Mouse (Mus musculus) myocyte (in vitro differentiated cells): Measurements from ENCODE around the gene Ern1. TPM values are rescaled to one million over a fixed set of nuclear protein-coding genes. Genes with fewer than 3 reads are reported as not detected.

Source experiments
- H3K27me3 ChIP-seq: one replicate; pipeline ENCODE4 v1.6.1; 2011; ENCODE audit not compliant: control insufficient read depth, insufficient read depth, insufficient read length
- H3K36me3 ChIP-seq: one replicate; pipeline ENCODE4 v1.6.1; 2011; ENCODE audit not compliant: control insufficient read depth, insufficient read depth
- H3K4me2 ChIP-seq: one replicate; pipeline ENCODE4 v1.6.1; 2011; ENCODE audit warnings: low read depth, control low read depth
- H3K4me3 ChIP-seq: one replicate; pipeline ENCODE4 v1.5.1; 2011; ENCODE audit warnings: mild to moderate bottlenecking, control low read depth, moderate library complexity
- H3K79me2 ChIP-seq: one replicate; pipeline ENCODE4 v1.6.1; 2011; ENCODE audit not compliant: control insufficient read depth, insufficient read depth
- H3ac ChIP-seq: one replicate; pipeline ENCODE4 v1.6.1; 2011; ENCODE audit not compliant: control insufficient read depth, insufficient read length
- CEBPB ChIP-seq: IDR thresholded peaks from 2 replicates; pipeline ENCODE4 v1.6.1; 2011; ENCODE audit warnings: mild to moderate bottlenecking, moderate library complexity; ENCODE audit not compliant: poor library complexity, insufficient read depth, severe bottlenecking
- E2F4 ChIP-seq: IDR thresholded peaks from one replicate; pipeline ENCODE4 v1.6.1; 2011; ENCODE audit warnings: mild to moderate bottlenecking, control low read depth, moderate library complexity; ENCODE audit not compliant: insufficient read depth
- MAX ChIP-seq: IDR thresholded peaks from one replicate; pipeline ENCODE4 v1.6.1; 2011; ENCODE audit warnings: low read depth, mild to moderate bottlenecking, control low read depth
- MYOD1 ChIP-seq, 3 experiments: IDR thresholded peaks; one replicate each; pipeline ENCODE4 v1.6.1; 2011; ENCODE audit warnings: control low read depth in 2 of 3, low read depth in 2 of 3, mild to moderate bottlenecking in 2 of 3, moderate library complexity in 1 of 3; ENCODE audit not compliant: insufficient read length in 2 of 3, control insufficient read depth in 1 of 3
- MYOG ChIP-seq, 3 experiments: IDR thresholded peaks; one replicate each; pipeline ENCODE4 v1.6.1; 2011; ENCODE audit warnings: control low read depth in 2 of 3, low read depth in 2 of 3, mild to moderate bottlenecking in 2 of 3; ENCODE audit not compliant: insufficient read length in 2 of 3, control insufficient read depth in 1 of 3, insufficient read depth in 1 of 3
- POLR2A ChIP-seq: IDR thresholded peaks from one replicate; pipeline ENCODE4 v1.6.1; 2011; ENCODE audit warnings: low read depth, mild to moderate bottlenecking, control low read depth, moderate library complexity; ENCODE audit not compliant: insufficient read length
- POLR2AphosphoS2 ChIP-seq: IDR thresholded peaks from one replicate; pipeline ENCODE4 v1.6.1; 2011; ENCODE audit warnings: low read depth, control low read depth; ENCODE audit not compliant: insufficient read length
- REST ChIP-seq: IDR thresholded peaks from one replicate; pipeline ENCODE4 v1.6.1; 2011; ENCODE audit warnings: mild to moderate bottlenecking, control low read depth, moderate library complexity; ENCODE audit not compliant: insufficient read depth, insufficient read length
- SRF ChIP-seq: IDR thresholded peaks from one replicate; pipeline ENCODE4 v1.6.1; 2011; ENCODE audit warnings: low read depth; ENCODE audit not compliant: control insufficient read depth, insufficient read length
- TCF12 ChIP-seq: IDR thresholded peaks from one replicate; pipeline ENCODE4 v1.6.1; 2011; ENCODE audit warnings: mild to moderate bottlenecking, control low read depth; ENCODE audit not compliant: poor library complexity, insufficient read depth, severe bottlenecking
- TCF3 ChIP-seq: IDR thresholded peaks from one replicate; pipeline ENCODE4 v1.6.1; 2011; ENCODE audit warnings: low read depth, control low read depth; ENCODE audit not compliant: insufficient read length
- USF1 ChIP-seq: IDR thresholded peaks from one replicate; pipeline ENCODE4 v1.6.1; 2011; ENCODE audit warnings: low read depth, mild to moderate bottlenecking, control low read depth, moderate library complexity
- polyA plus RNA-seq: library from polyadenylated mRNA; unstranded; fragments of >200 nt; fragmentation: generic; extraction: Trizol; gene quantifications from one replicate; pipeline ENCODE4 v1.2.1, GENCODE M21; 2012; ENCODE audit warnings: missing spikeins

The Ern1 gene
- polyA plus RNA-seq, 1 experiment: 20.4 TPM

GRCm38 (mm10) chr11:106504129-106504528, 16.5 kb upstream of the Ern1 start:
- no peak overlapping the region for H3K4me2 ChIP-seq
- TF ChIP-seq TCF3 (no peak), MAX (no peak), REST (no peak), POLR2A (no peak), POLR2AphosphoS2 (no peak), TCF12 (no peak), USF1 (no peak), SRF (no peak), MYOD1 (IDR thresholded peaks at IDR 0.05; ENCODE audit: control insufficient read depth in 1 of 3, insufficient read length in 2 of 3, low read depth in 2 of 3) (no peak), MYOG (IDR thresholded peaks at IDR 0.05; ENCODE audit: control insufficient read depth in 1 of 3, insufficient read depth in 1 of 3, insufficient read length in 2 of 3, low read depth in 2 of 3) (no peak), E2F4 (no peak), CEBPB (no peak)
- H3K79me2 ChIP-seq: no peaks in the 10 kb centered on the region
- no peaks in the 10 kb centered on the region for H3K27me3 ChIP-seq
- peaks cover 3% of the 10 kb centered on the region for H3K36me3 ChIP-seq
- H3ac ChIP-seq: no peak overlapping the region
- no peak overlapping the region for H3K4me3 ChIP-seq

GRCm38 (mm10) chr11:106503425-106503717, 15.7 kb upstream of the Ern1 start:
- Histone ChIP-seq H3ac (no peak overlapping the region), H3K79me2 (no peaks in the 10 kb centered on the region), H3K4me3 (no peak overlapping the region), H3K4me2 (no peak overlapping the region), H3K36me3 (no peaks in the 10 kb centered on the region), H3K27me3 (no peaks in the 10 kb centered on the region)
- TF ChIP-seq POLR2AphosphoS2 (peak; percentile 70), MYOD1 (IDR thresholded peaks at IDR 0.05; ENCODE audit: control insufficient read depth in 1 of 3, insufficient read length in 2 of 3, low read depth in 2 of 3) (no peak), MYOG (IDR thresholded peaks at IDR 0.05; ENCODE audit: control insufficient read depth in 1 of 3, insufficient read depth in 1 of 3, insufficient read length in 2 of 3, low read depth in 2 of 3) (no peak)

- Histone ChIP-seq H3K36me3 (no peaks in the 10 kb centered on the region), H3ac (no peak overlapping the region), H3K4me3 (no peak overlapping the region), H3K27me3 (no peaks in the 10 kb centered on the region), H3K4me2 (no peak overlapping the region), H3K79me2 (no peaks in the 10 kb centered on the region)
- TF ChIP-seq POLR2AphosphoS2 (peak; percentile 90), MYOG (IDR thresholded peaks at IDR 0.05; ENCODE audit: control insufficient read depth in 1 of 3, insufficient read depth in 1 of 3, insufficient read length in 2 of 3, low read depth in 2 of 3) (no peak), POLR2A (peak; percentile 39)
These were observed 15.2 kb upstream of the Ern1 start for GRCm38 (mm10) chr11:106502631-106503424.

- Histone ChIP-seq H3K79me2 (no peaks in the 10 kb centered on the region), H3K4me2 (peak overlapping the region; percentile 69), H3ac (no peak overlapping the region), H3K27me3 (no peaks in the 10 kb centered on the region), H3K36me3 (no peaks in the 10 kb centered on the region), H3K4me3 (peak overlapping the region; percentile 88)
- TF ChIP-seq SRF: no peak
- no peak for TF ChIP-seq E2F4
- TF ChIP-seq CEBPB: no peak
- no peak for TF ChIP-seq POLR2AphosphoS2
- TF ChIP-seq TCF12: no peak
- TF ChIP-seq USF1: no peak
- no peak for TF ChIP-seq MYOD1 (IDR thresholded peaks at IDR 0.05; ENCODE audit: control insufficient read depth in 1 of 3, insufficient read length in 2 of 3, low read depth in 2 of 3)
- TF ChIP-seq MAX: no peak
- TF ChIP-seq REST: no peak
- no peak for TF ChIP-seq MYOG (IDR thresholded peaks at IDR 0.05; ENCODE audit: control insufficient read depth in 1 of 3, insufficient read depth in 1 of 3, insufficient read length in 2 of 3, low read depth in 2 of 3)
- TF ChIP-seq TCF3: no peak
- TF ChIP-seq POLR2A: no peak
These were observed 14.5 kb upstream of the Ern1 start for GRCm38 (mm10) chr11:106502159-106502505.

GRCm38 (mm10) chr11:106501308-106502158, 13.9 kb upstream of the Ern1 start:
- TF ChIP-seq POLR2AphosphoS2 (peak; percentile 93), POLR2A (peak; percentile 49), SRF (no peak)
- Histone ChIP-seq H3ac (peak overlapping the region; percentile 54), H3K4me2 (peak overlapping the region; percentile 69), H3K79me2 (no peaks in the 10 kb centered on the region), H3K27me3 (no peaks in the 10 kb centered on the region), H3K4me3 (peak overlapping the region; percentile 88), H3K36me3 (no peaks in the 10 kb centered on the region)
